Mouse (Mus musculus): Measurements from ENCODE around the gene Cabp4. TPM values are rescaled to one million over a fixed set of nuclear protein-coding genes. Genes with fewer than 3 reads are reported as not detected.

Cabp4 gene
- total RNA-seq, 4 experiments from 2014 or later, result not detected

Other genes starting within 250 kb of the Cabp4 start
- 10 to 100 TPM in 2 of 4 experiments, 1 to 10 TPM in 2; 8.5 to 13.9 (median 9.3) TPM for gene Tcirg1, start 236.9 kb downstream of the Cabp4 start, total RNA-seq (2022)
- gene Ndufs8, start 231.3 kb downstream of the Cabp4 start, total RNA-seq (2022), result 100 to 1,000 TPM; 481 to 543 (median 507) TPM
- gene Aldh3b1, start 214.2 kb downstream of the Cabp4 start, total RNA-seq (2022), result 1 to 10 TPM in 3 of 4 experiments, under 1 TPM in 1; 0.76 to 2.2 (median 1.6) TPM
- 10 to 100 TPM; 11.1 to 19.2 (median 13.7) TPM for gene Unc93b1, start 208.8 kb downstream of the Cabp4 start, total RNA-seq (2022)
- gene Aldh3b3, start 185.4 kb downstream of the Cabp4 start, total RNA-seq (2022), result 1 to 10 TPM in 1 of 4 experiments, under 1 TPM in 3; 0.35 to 1.2 (median 0.55) TPM
- gene Aldh3b2, start 171.7 kb downstream of the Cabp4 start, total RNA-seq (2022), result under 1 TPM in 2 of 4 experiments, not detected in 2; 0.19 to 0.23 TPM
- 10 to 100 TPM; 24.2 to 32.4 (median 28.4) TPM for gene Acy3, start 157.5 kb downstream of the Cabp4 start, total RNA-seq (2022)
- gene Tbx10, start 151.3 kb downstream of the Cabp4 start, total RNA-seq (2022), result not detected
- gene Nudt8, start 143.5 kb downstream of the Cabp4 start, total RNA-seq (2022), result 100 to 1,000 TPM; 134 to 165 (median 153) TPM
- 1 to 10 TPM in 1 of 4 experiments, under 1 TPM in 3; 0.69 to 1.6 (median 0.81) TPM for gene Gm49405, start 143.4 kb downstream of the Cabp4 start, total RNA-seq (2022)
- 100 to 1,000 TPM; 255 to 281 (median 261) TPM for gene Doc2g, start 140.7 kb downstream of the Cabp4 start, total RNA-seq (2022)
- 1,000 to 10,000 TPM; 1,087 to 1,207 (median 1,176) TPM for gene Ndufv1, start 131.2 kb downstream of the Cabp4 start, total RNA-seq (2022)
- gene Gstp1, start 106.0 kb downstream of the Cabp4 start, total RNA-seq (2022), result 100 to 1,000 TPM; 355 to 468 (median 390) TPM
- 100 to 1,000 TPM; 131 to 147 (median 142) TPM for gene Gstp2, start 98.0 kb downstream of the Cabp4 start, total RNA-seq (2022)
- gene Gstp3, start 84.5 kb downstream of the Cabp4 start, total RNA-seq (2022), result not detected
- not detected for gene Cabp2, start 62.5 kb downstream of the Cabp4 start, total RNA-seq (2022)
- 10 to 100 TPM; 33.6 to 43.4 (median 39.5) TPM for gene Cdk2ap2, start 46.9 kb downstream of the Cabp4 start, total RNA-seq (2022)
- 10 to 100 TPM; 17.0 to 22.1 (median 18.3) TPM for gene Pitpnm1, start 44.0 kb downstream of the Cabp4 start, total RNA-seq (2022)
- 10 to 100 TPM; 65.9 to 79.6 (median 70.7) TPM for gene Aip, start 18.2 kb downstream of the Cabp4 start, total RNA-seq (2022)
- gene Gpr152, start 4.2 kb downstream of the Cabp4 start, total RNA-seq (2022), result not detected
- 10 to 100 TPM; 34.9 to 55.9 (median 42.8) TPM for gene Coro1b, start 4.6 kb upstream of the Cabp4 start, total RNA-seq (2022)
- gene Ptprcap, start 9.6 kb upstream of the Cabp4 start, total RNA-seq (2022), result 1 to 10 TPM in 3 of 4 experiments, under 1 TPM in 1; 0.73 to 2.4 (median 1.3) TPM
- gene Rps6kb2, start 19.3 kb upstream of the Cabp4 start, total RNA-seq (2022), result 10 to 100 TPM; 15.6 to 17.9 (median 17.0) TPM
- 10 to 100 TPM; 28.3 to 37.5 (median 30.5) TPM for gene Carns1, start 31.4 kb upstream of the Cabp4 start, total RNA-seq (2022)
- gene Tbc1d10c, start 47.3 kb upstream of the Cabp4 start, total RNA-seq (2022), result 10 to 100 TPM in 2 of 4 experiments, 1 to 10 TPM in 2; 8.6 to 19.6 (median 12.4) TPM
- gene Ppp1ca, start 48.0 kb upstream of the Cabp4 start, total RNA-seq (2022), result 100 to 1,000 TPM; 261 to 310 (median 281) TPM
- gene Rad9a, start 57.6 kb upstream of the Cabp4 start, total RNA-seq (2022), result 1 to 10 TPM; 5.3 to 6.2 (median 5.6) TPM
- 1 to 10 TPM in 2 of 4 experiments, under 1 TPM in 2; 0.57 to 1.6 (median 1.0) TPM for gene Clcf1, start 70.2 kb upstream of the Cabp4 start, total RNA-seq (2022)
- under 1 TPM in 1 of 4 experiments, not detected in 3; 0.87 TPM for gene AC109138.7, start 70.3 kb upstream of the Cabp4 start, total RNA-seq (2022)
- 10 to 100 TPM; 11.9 to 17.5 (median 14.3) TPM for gene Pold4, start 87.9 kb upstream of the Cabp4 start, total RNA-seq (2022)
- gene Ssh3, start 125.1 kb upstream of the Cabp4 start, total RNA-seq (2022), result 10 to 100 TPM in 2 of 4 experiments, 1 to 10 TPM in 2; 6.1 to 11.4 (median 8.1) TPM
- 1 to 10 TPM in 1 of 4 experiments, under 1 TPM in 3; 0.59 to 2.1 (median 0.80) TPM for gene Ankrd13d, start 139.1 kb upstream of the Cabp4 start, total RNA-seq (2022)
- gene Grk2, start 162.2 kb upstream of the Cabp4 start, total RNA-seq (2022), result 10 to 100 TPM; 48.7 to 55.9 (median 50.7) TPM

Measured in heart, adult 8-10 months (tissue).